Mouse (Mus musculus): Measurements from ENCODE around the gene Lhfp. TPM values are rescaled to one million over a fixed set of nuclear protein-coding genes. Genes with fewer than 3 reads are reported as not detected.

Lhfp gene
- total RNA-seq (2023): not detected

DNA sequence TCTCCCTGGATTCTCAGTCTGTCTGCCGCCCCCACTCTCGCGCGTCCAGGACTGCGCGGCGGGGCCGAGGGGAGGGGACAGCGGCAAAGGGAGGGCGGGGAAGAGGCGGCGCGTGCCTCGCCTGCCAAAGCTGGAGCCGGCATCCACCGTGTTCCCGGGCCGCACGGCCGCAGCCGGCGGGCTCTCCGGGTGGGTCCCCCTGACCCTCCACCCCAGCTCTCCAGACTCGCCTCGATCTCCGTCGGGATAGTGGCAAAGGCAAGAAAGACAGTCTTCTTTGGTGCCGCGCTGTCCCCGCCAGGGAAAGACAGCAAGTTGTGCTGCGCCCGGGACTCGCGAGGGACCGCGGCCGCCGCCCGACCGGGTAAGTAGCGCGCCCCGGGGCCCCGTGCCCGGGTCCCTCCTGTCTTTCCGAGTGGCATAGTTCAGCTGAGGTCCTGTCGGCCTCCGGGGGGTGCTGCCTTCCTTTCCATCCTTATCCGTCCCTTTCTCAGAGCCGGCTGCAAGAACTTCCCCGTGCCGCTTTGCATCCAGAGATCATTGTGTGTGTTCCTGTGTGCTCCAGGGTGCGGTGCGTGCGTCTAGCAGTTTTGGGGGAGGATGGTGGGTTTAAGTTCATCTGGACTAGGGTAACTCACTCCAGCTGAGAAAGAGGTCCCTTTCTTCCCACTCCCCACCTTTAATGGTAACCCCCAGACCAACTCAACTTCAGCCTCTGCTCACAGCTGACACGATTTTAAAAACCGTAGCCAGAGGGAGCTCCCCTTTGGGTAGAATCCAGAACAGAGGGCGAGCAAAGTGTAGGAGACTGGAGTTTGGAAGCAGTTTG lies at the start of gene Lhfp:
Gene Lhfp (plus strand): TSS at position 118 of the 829 bp plus-strand sequence.

DNA sequence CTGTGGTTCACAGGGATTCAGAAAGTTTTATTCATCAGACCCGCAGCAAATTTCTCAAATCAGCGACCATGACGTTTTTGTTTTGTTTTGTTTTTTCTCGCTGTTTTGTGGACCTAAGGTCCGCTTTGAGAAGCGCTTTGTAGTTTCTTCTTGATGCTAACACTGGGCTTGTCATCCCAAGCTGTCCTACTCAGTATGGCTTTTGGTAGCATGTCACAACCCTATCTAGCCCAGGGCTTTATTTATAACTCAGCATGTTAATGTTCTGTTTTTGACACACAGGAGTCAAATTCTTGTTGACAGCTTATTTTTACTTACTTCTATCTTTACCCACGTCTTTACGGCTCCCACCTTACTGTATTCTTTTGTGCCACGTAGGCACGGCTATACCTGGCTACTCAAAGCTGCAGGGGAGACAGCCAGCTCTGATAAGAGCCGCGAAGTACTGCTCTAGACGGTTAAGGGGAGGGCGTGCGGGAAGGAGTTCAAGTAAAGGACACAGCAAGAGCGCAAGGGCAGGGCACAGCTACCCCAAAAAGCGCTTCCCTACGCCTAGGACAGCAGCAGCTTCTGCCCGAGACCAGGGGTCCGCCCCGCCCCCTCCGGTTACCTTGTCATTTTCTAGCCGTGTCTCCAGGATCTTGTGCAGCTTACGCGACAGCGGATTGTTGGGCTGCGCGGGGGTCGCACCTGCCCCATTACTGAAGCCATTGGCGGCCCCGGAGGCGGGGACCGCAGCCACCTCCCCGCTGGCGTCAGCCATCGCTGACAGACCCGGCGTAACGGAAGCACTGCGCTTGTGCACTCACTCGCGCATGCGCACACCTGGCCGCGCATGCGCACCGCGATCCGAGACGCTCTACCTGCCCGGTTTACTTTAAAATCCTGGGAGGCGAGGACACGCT lies 24.6 kb upstream of the Lhfp start, which contains the start of gene Cog6:
Gene Cog6 (minus strand): TSS at position 802 of the 905 bp plus-strand sequence.

Other genes with a start within 250 kb of the Lhfp start
- gene Cog6, start 24.3 kb upstream of the Lhfp start, total RNA-seq (2023): 10 to 100 TPM; 27.6 to 32.7 TPM

All from T-cell, adult 66 days (primary cell).